Mouse (Mus musculus) left cerebral cortex, adult 11 months (tissue): Measurements from ENCODE around the gene Spef1.
A peak's percentile ranks its signal among the peaks of the same experiment; 100 is the strongest.

Experiments used
- DNase-seq: peaks from one replicate; pipeline ENCODE4 v3.0.0; 2022; ENCODE audit warnings: low spot score

The Spef1 gene

DNA sequence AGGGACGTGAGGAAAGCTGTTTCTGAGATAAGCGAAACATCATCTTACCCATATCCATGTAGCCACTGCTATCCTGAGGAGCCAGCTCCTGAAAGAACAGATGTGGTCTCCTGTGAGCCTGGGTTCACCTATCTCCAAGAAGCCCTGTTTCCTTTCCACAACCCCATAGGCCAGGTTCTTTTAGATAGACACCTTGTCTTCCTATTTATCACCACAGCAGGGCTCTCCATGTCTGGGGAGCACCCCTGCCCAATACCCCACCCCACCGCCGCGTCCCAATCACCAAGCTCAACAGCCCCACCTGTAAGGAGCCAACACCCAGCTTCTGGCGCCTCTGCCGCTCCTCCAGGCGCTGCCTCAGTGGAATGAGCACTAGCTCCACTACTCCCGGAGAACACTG lies 14.8 kb downstream of the Spef1 start:
- no peak for DNase-seq

- no peak for DNase-seq
Measured at GRCm38 (mm10) chr2:131171401-131172104, 15.5 kb downstream of the Spef1 start.

GRCm38 (mm10) chr2:131170936-131171335 lies 16.1 kb downstream of the Spef1 start:
- no peak for DNase-seq

GRCm38 (mm10) chr2:131168914-131169313 lies 18.2 kb downstream of the Spef1 start:
- DNase-seq = no peak

DNA sequence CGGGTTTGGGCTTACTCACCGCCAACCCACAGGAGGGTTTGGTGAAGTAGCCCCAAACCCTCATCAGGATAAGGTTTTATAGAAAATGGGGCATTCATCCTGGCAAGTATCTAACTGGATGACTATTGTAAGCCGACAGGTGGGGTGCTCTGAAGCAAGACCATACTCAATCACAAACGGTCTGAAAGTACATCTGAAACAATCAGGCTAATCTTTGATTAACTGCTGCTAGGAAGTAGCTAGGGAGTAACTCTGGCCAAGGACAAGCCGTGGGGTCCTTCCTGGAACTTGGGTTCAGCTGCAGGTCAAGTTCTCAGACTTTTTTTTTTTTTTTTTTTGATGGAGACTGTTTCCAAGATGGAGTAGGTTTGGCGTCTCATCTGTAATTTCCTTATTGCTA lies 19.1 kb downstream of the Spef1 start:
- DNase-seq = no peak

DNA sequence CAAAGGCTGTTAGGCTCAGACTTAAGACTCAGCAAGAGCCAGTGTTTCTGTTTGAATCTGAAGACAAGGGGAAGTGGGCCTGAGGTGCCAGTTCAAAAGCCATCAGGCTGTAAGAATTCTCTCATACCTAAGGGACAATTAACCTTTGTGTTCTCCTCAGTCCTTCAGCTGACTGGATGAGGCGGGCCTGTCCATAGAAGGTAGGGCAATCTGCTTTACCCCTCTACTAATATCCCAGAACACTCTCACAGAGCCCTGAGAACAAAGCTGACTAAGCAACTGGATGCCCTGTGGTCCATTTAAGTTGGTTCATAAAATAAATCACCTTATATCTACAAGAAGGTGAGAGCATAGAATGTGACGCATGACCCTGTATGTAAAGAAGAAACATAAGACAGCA lies 20.9 kb downstream of the Spef1 start:
- no peak for DNase-seq

DNA sequence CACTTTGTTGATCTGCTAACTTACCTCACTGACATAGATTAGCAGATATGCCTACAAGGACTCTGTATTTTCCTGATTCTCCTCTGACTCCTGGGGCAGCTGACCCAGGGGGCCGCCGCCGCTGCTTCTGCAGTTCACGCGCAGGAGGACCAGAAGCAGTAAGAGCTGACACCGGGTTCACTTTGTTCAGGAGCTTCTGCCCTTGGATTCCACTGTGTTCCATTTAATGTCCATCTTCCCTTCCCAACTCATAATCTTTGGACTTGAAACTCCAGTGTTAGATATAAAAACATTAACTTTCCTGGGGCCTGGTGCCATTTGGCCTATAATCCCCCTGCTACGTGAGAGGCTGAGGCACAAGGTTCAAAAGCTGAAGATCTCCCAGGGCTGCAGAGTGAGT lies 23.2 kb downstream of the Spef1 start:
- DNase-seq = no peak

DNA sequence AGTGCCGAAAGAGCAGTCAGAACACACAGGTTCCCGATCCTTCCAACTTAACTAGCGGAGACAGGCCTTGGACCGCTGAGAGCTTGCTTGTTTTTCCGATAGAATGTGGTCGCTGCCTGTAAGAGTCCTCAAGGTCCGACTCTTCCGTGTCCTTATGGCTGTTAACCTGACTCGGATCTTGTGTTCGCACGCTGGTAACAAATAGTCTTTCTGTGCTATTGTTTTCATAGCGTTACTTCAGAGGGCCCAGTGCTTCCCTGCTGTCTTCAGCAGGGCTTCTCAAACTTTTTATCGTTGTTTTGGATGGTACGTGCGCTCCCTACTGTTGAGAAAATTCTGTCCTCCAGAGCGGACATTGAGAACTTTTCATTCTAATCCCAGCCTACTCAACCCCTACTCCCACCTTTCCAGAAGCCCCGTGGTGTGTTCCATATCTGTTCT lies 26.4 kb downstream of the Spef1 start:
- DNase-seq = no peak

GRCm38 (mm10) chr2:131159938-131160581 lies 27.0 kb downstream of the Spef1 start, which contains the start of gene 1700037H04Rik:
1700037H04Rik (minus strand) TSS chr2:131160081.
- peak; percentile 94 for DNase-seq

DNA sequence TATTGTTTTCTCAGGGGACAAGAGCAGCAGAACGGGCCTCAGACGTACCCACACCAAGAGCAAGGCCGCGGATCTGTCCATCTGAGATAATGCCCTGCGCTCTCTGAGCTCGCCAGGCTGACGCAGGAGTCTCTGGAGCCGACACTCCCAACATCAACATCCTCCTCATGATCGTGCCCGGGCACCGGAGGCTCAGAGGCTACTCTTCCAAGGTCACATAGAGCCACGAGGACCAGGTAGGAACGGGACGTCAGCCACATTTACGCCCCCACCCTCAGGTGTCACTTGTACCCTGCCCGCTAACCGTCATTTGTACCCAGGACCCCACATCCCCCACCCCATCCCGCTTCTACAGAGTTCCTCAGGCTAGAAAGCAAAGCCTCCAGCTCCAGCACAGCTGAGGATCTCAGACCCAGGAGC lies 27.6 kb downstream of the Spef1 start:
- no peak for DNase-seq

GRCm38 (mm10) chr2:131156987-131157386 lies 30.1 kb downstream of the Spef1 start:
- DNase-seq = no peak

GRCm38 (mm10) chr2:131154036-131154435 lies 33.0 kb downstream of the Spef1 start:
- no peak for DNase-seq

- DNase-seq = no peak
Measured at GRCm38 (mm10) chr2:131152166-131152730, 34.8 kb downstream of the Spef1 start.

DNA sequence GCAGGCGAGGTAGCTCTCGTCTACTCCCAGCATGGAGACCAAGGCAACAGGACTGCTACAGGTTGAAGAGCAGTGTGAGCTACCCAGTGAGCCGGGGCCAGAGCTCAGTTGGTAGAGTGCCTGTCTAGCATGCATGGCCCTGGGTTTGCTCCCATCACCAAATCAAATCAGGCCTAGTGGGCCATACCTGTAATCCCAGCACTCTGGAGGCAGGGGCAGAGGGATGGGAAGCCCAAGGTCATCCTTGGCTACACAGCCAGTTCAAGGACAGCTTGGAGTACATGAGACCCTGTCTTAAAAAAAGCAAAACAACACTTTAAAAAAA lies 37.9 kb downstream of the Spef1 start:
- no peak for DNase-seq

- no peak for DNase-seq
Measured at GRCm38 (mm10) chr2:131148353-131149253, 38.5 kb downstream of the Spef1 start.

DNA sequence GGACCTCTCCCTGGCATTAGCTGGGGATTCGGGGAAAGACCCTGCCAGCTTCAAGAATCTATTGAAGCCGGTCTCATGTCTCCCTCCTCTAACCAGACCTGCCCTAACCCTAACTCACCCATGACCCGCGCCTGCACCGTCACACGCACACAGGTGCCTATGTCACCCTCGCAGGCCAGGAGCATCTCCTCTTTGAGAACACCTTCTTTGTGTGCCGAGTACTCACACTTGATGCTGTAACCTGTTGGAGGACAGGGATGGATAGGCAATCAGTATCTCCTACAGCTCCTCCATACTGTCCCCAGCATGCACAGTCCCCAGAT lies 40.1 kb downstream of the Spef1 start:
- no peak for DNase-seq

GRCm38 (mm10) chr2:131146193-131147042 lies 40.7 kb downstream of the Spef1 start:
- DNase-seq = no peak

DNA sequence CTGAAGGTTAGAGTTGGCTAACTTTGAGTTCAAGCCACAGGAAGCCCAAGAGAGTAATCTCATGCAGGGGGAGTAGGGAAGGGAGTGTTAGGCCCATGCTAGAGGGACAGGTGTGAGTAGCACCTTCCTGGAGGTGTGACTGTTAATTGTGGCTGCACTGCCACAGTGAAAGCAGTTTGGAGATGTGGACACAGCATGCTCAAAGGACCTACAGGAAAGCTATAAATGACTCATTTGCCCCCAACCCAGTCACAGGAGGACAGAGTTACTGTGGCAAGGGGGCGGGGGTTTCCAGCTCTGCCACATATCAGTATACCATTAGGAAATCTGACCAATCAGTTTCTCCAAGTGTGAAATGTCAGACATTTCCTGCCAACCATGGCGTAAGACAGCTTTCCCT lies 41.5 kb downstream of the Spef1 start:
- DNase-seq = no peak

GRCm38 (mm10) chr2:131145121-131145520 lies 42.0 kb downstream of the Spef1 start:
- DNase-seq = no peak

DNA sequence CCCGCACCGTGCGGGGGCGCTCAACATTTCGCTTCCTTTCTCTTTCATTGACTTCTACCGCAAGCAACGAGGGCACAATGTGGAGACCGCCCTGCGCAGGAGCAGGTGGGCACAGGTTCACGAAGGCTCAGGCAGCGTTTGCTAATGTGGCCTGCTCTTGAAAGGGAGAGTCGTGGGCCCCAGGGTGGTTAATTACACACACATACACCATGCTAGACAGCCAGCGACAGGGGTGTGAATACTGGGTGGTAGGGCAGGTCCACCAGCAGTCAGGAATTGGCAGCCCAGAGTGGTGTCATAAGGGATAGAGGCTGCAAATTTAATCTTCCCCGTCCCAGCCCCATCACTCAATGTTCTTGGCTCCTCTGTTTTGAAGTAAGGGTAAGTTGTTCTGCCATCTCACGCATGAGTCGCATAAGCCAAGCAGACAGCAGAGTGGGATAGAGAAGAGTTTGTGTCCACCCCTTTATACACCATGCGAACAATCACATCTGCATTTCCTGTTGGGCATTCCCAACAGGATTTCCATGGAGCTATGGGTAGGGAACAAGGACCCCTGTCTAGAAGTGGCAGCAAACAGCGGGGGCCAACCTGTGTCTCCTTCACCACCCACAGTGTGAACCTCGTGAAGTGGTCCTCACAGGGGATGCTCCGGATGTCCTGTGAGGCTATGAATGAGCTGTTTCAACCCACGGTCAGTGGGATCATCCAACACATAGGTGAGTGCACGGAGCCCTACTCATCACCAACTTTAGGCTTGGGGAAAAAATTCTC lies 43.9 kb downstream of the Spef1 start:
- DNase-seq = no peak

DNA sequence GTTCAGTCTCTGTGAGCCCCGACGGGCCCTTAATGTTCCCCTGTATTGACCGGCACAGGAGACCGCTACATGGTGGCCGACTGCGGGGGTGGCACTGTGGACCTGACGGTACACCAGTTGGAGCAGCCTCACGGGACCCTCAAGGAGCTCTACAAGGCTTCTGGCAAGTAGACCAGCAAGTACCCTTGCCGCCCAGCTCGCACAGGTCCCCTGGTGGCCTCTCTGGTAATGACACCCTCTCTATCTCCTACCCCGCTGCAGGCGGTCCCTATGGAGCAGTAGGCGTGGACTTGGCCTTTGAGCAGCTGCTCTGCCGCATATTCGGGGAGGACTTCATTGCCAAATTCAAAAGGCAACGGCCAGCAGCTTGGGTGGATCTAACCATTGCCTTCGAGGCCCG lies 44.5 kb downstream of the Spef1 start:
- DNase-seq = peak; percentile 24
